Mouse (Mus musculus) urinary bladder, postnatal 25 days (tissue): ENCODE data around the gene Wdr66.

ENCODE experiments used
- DNase-seq: peaks from one replicate; pipeline ENCODE4 v3.0.0; 2022; ENCODE audit warnings: low spot score

The Wdr66 gene

GRCm38 (mm10) chr5:123359431-123359830 lies 107.5 kb downstream of the Wdr66 start:
- DNase-seq = no peak

GRCm38 (mm10) chr5:123362911-123363310 lies 111.0 kb downstream of the Wdr66 start:
- DNase-seq = no peak

- peak; percentile 23 for DNase-seq
Observed at GRCm38 (mm10) chr5:123364302-123364971, 112.5 kb downstream of the Wdr66 start.

- no peak for DNase-seq
Observed at GRCm38 (mm10) chr5:123368869-123369488, 117.1 kb downstream of the Wdr66 start.

GRCm38 (mm10) chr5:123370049-123370448 lies 118.1 kb downstream of the Wdr66 start:
- DNase-seq = no peak

- DNase-seq = no peak
Observed at GRCm38 (mm10) chr5:123375262-123375661, 123.4 kb downstream of the Wdr66 start.

GRCm38 (mm10) chr5:123375793-123376452 lies 124.0 kb downstream of the Wdr66 start:
- no peak for DNase-seq

GRCm38 (mm10) chr5:123376569-123376968 lies 124.7 kb downstream of the Wdr66 start:
- no peak for DNase-seq
